Mouse (Mus musculus) liver, embryonic 15.5 days (tissue): Measurements from ENCODE around the gene Smoc1. TPM values are rescaled to one million over a fixed set of nuclear protein-coding genes. Genes with fewer than 3 reads are reported as not detected.
A peak's percentile ranks its signal among the peaks of the same experiment; 100 is the strongest.

ENCODE experiments used
- ATAC-seq: fragments of 200-750 bp; cut with Nextera tagmentation; 2 replicates; pipeline ENCODE4 v1.8.0; 2017; ENCODE audit warnings: moderate number of reproducible peaks, mild to moderate bottlenecking, moderate library complexity; ENCODE audit not compliant: insufficient read depth
- H3K27ac ChIP-seq: fragments of 300-500 bp; sonication (generic); replicated peaks from 2 replicates; pipeline ENCODE4 v1.5.1; 2015; ENCODE audit warnings: mild to moderate bottlenecking, inconsistent platforms
- H3K27me3 ChIP-seq: fragments of 300-500 bp; sonication (generic); 2 replicates; pipeline ENCODE4 v1.6.1; 2015; ENCODE audit warnings: mild to moderate bottlenecking, inconsistent platforms
- H3K36me3 ChIP-seq: fragments of 300-500 bp; sonication (generic); replicated peaks from 2 replicates; pipeline ENCODE4 v1.6.1; 2015; ENCODE audit warnings: moderate library complexity, mild to moderate bottlenecking, inconsistent platforms
- H3K4me1 ChIP-seq: fragments of 300-500 bp; sonication (generic); replicated peaks from 2 replicates; pipeline ENCODE4 v1.6.1; 2015; ENCODE audit warnings: inconsistent platforms
- H3K4me2 ChIP-seq: fragments of 300-500 bp; sonication (generic); 2 replicates; pipeline ENCODE4 v1.6.1; 2015; ENCODE audit warnings: moderate library complexity, mild to moderate bottlenecking, inconsistent platforms
- H3K4me3 ChIP-seq: fragments of 300-500 bp; sonication (generic); replicated peaks from 2 replicates; pipeline ENCODE4 v1.5.1; 2015; ENCODE audit warnings: mild to moderate bottlenecking, inconsistent platforms
- H3K9ac ChIP-seq: fragments of 300-500 bp; sonication (generic); 2 replicates; pipeline ENCODE4 v1.6.1; 2015; ENCODE audit warnings: moderate library complexity, mild to moderate bottlenecking, inconsistent platforms
- H3K9me3 ChIP-seq: fragments of 300-500 bp; sonication (generic); replicated peaks from 2 replicates; pipeline ENCODE4 v1.6.1; 2016; ENCODE audit warnings: inconsistent platforms
- WGBS: fragments of 180-500 bp; shearing (Covaris S2); methylation state at CpG from one replicate; pipeline ENCODE4 v1.1.7; 2015; ENCODE audit warnings: mixed read lengths; ENCODE audit not compliant: insufficient replicate concordance; 5-methylcytosine and 5-hydroxymethylcytosine counted together
- polyA plus RNA-seq: library from polyadenylated mRNA; unstranded; fragments of >200 nt; fragmentation: Nextera tagmentation; extraction: Ambion mirVana; gene quantifications from 2 replicates; pipeline ENCODE4 v1.2.1, GENCODE M21; 2015

Smoc1 gene
- polyA plus RNA-seq, 1 experiment from 2014 or later = 9.5 TPM

- Histone ChIP-seq H3K4me3 (no peak overlapping the region), H3K9ac (no peak overlapping the region), H3K27me3 (no peaks in the 10 kb centered on the region), H3K36me3 (no peaks in the 10 kb centered on the region), H3K9me3 (no peaks in the 10 kb centered on the region), H3K27ac (no peak overlapping the region), H3K4me1 (0 out of 2 replicates have a peak, but pooled peaks cover 3% of the 10 kb centered on the region), H3K4me2 (no peak overlapping the region)
- no peak for ATAC-seq
- 65% methylated on average over 12 of the region's 12 CpGs for WGBS
Measured at GRCm38 (mm10) chr12:81105721-81106633, 79.4 kb downstream of the Smoc1 start.

GRCm38 (mm10) chr12:81107278-81108100 is 80.9 kb downstream of the Smoc1 start:
- Histone ChIP-seq H3K27ac (no peak overlapping the region), H3K9ac (no peak overlapping the region)

DNA sequence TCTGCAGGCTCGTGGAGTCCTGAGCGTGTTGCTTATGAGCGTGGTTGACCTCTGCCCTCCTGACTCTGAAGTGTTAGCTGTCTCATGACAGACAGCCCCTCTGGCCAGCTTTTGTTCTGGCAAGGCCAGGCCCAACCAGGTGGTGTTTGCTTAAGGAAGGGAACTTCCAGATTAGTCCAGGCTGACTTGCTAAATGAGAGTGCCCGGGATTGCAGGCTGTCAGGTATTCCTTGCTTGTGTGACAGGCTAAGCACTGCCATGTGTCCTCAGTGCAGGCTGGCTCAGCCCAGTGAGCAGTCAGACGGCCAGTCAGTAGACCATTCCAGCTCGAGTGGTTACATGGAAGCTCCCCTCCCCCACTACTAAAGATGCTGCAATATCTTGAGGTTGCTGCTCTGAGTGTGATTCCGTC is 82.0 kb downstream of the Smoc1 start:
- 36% methylated on average over 7 of the region's 7 CpGs for WGBS
- Histone ChIP-seq H3K4me2 (no peak overlapping the region), H3K9me3 (no peaks in the 10 kb centered on the region), H3K27ac (no peak overlapping the region), H3K9ac (no peak overlapping the region), H3K36me3 (no peaks in the 10 kb centered on the region), H3K27me3 (no peaks in the 10 kb centered on the region), H3K4me3 (no peak overlapping the region), H3K4me1 (0 out of 2 replicates have a peak, but pooled peaks cover 3% of the 10 kb centered on the region)
- ATAC-seq = peak; percentile 53

More at GRCm38 (mm10) chr12:81107278-81108100, 80.9 kb downstream of the Smoc1 start:
- no peaks in the 10 kb centered on the region for H3K9me3 ChIP-seq
- WGBS = 73% methylated on average over 14 of the region's 14 CpGs
- no peaks in the 10 kb centered on the region for H3K36me3 ChIP-seq
- no peak overlapping the region for H3K4me3 ChIP-seq
- 0 out of 2 replicates have a peak, but pooled peaks cover 3% of the 10 kb centered on the region for H3K4me1 ChIP-seq
- no peak overlapping the region for H3K4me2 ChIP-seq
- H3K27me3 ChIP-seq = no peaks in the 10 kb centered on the region
- no peak for ATAC-seq

DNA sequence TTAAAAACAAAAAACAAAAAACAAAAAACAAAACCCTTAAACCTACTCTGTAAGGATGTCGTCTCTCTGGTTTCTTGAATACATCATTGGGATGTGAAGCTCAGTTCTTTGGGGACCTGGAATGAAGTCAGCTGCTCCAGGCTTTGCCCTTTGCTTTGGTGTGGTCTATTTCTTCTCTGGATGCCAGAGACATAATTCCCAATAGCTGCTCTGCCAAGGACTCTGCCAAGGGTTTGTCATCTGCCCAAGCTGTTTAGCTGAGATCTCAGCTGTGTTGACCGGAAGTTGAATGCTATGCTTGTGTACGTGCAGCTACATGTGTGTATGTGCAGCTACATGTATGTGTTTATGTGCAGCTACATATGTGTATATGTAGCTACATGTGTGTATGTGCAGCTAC is 83.4 kb downstream of the Smoc1 start:
- no peak overlapping the region for H3K4me2 ChIP-seq
- no peaks in the 10 kb centered on the region for H3K36me3 ChIP-seq
- no peak overlapping the region for H3K4me3 ChIP-seq
- H3K27me3 ChIP-seq = no peaks in the 10 kb centered on the region
- 0 out of 2 replicates have a peak, but pooled peaks cover 3% of the 10 kb centered on the region for H3K4me1 ChIP-seq
- no peaks in the 10 kb centered on the region for H3K9me3 ChIP-seq
- ATAC-seq = no peak
- 74% methylated on average over 3 of the region's 3 CpGs for WGBS
- H3K9ac ChIP-seq = no peak overlapping the region
- H3K27ac ChIP-seq = no peak overlapping the region

DNA sequence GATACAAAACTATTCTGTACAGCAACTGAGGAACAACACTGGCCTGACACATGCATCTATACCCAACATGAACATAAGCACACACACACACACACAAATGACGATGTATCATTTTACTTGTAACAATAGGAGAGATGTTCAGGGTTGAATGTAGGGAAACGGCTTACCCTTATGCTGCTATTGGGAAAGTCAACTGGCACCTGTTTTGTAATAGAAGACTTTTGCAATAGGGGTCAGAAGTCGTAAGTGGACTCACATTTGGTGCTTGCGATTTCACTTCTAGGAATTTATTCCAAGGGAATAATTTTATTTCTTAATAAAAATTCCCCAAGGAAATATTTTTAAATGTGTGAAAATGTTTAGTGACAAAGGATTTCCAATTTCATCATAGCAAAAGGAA is 85.7 kb downstream of the Smoc1 start:
- Histone ChIP-seq H3K27me3 (no peaks in the 10 kb centered on the region), H3K4me2 (no peak overlapping the region), H3K4me3 (no peak overlapping the region), H3K9me3 (no peaks in the 10 kb centered on the region), H3K27ac (no peak overlapping the region), H3K36me3 (no peaks in the 10 kb centered on the region), H3K9ac (no peak overlapping the region), H3K4me1 (0 out of 2 replicates have a peak, but pooled peaks cover 3% of the 10 kb centered on the region)
- no peak for ATAC-seq
- WGBS = 57% methylated on average over 4 of the region's 4 CpGs

DNA sequence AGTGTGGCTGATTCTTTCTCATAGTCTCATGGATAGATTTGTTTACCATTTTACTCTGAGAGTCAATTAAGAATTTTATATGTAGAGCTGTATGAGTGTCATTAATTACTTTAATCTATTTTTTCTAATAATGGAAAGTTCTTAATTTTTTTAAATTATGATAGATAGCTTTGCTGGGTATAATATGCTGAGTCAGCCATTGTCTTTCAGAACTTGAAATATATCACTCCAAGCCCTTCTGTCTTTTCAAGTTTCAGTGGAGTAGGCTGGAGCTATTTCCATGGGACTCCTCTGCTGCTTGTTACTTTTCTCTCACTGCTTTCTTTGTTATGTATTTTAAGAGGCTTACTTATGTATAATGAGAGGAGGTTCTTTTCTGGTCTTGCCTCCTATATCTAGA is 93.7 kb downstream of the Smoc1 start:
- H3K36me3 ChIP-seq = no peaks in the 10 kb centered on the region
- H3K4me1 ChIP-seq = no peaks in the 10 kb centered on the region
- H3K27me3 ChIP-seq = no peaks in the 10 kb centered on the region
- H3K4me3 ChIP-seq = no peak overlapping the region
- no peak overlapping the region for H3K4me2 ChIP-seq
- H3K27ac ChIP-seq = no peak overlapping the region
- no peaks in the 10 kb centered on the region for H3K9me3 ChIP-seq
- H3K9ac ChIP-seq = no peak overlapping the region
- ATAC-seq = no peak

DNA sequence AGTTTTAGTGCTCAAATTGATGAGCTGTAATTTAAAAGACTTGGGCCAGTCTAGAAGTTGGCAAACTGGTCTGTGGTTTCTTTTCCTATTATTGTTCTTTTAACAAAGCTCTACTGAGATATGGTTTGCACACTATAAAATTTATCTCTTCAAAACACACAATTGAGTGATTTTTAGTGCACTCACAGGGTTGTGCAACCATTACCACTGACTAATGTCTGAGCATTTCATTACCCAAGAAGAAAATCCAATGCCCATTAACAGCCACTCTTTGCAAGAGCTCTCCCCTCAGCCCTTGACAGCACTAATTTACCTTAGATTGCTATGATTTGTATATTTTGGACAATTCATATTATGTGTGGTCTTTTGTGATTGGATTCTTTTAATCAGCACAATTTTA is 97.2 kb downstream of the Smoc1 start:
- ATAC-seq = no peak
- Histone ChIP-seq H3K4me2 (no peak overlapping the region), H3K9me3 (no peaks in the 10 kb centered on the region), H3K36me3 (no peaks in the 10 kb centered on the region), H3K4me1 (no peaks in the 10 kb centered on the region), H3K27me3 (no peaks in the 10 kb centered on the region), H3K9ac (no peak overlapping the region), H3K4me3 (no peak overlapping the region), H3K27ac (no peak overlapping the region)

GRCm38 (mm10) chr12:81126842-81127241 is 100.2 kb downstream of the Smoc1 start:
- no peaks in the 10 kb centered on the region for H3K9me3 ChIP-seq
- no peak overlapping the region for H3K4me3 ChIP-seq
- no peaks in the 10 kb centered on the region for H3K36me3 ChIP-seq
- H3K4me2 ChIP-seq = no peak overlapping the region
- no peak; the same call in 1 of the 2 replicates for ATAC-seq
- H3K27me3 ChIP-seq = no peaks in the 10 kb centered on the region
- H3K27ac ChIP-seq = no peak overlapping the region
- 40% methylated on average over 3 of the region's 3 CpGs for WGBS
- H3K9ac ChIP-seq = no peak overlapping the region
- H3K4me1 ChIP-seq = no peaks in the 10 kb centered on the region

DNA sequence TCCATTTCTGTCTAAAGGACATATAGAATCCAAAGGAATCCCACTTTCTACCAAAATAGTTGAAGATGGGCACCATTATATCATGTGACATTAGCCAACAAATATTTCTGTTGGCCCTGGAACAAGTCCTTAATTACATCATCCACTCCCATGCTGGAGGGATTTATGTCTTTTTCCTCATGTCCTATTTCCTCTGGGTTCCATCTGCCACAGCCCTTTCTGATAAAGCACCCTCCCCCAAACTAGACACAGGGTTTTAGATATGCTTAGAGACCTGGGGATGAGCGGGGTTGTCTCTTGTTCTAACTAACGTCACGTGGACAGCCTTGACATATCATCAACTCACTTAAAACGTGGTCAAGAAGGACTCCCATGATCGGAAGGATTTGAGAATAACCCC is 102.1 kb downstream of the Smoc1 start:
- WGBS = 59% methylated on average over 5 of the region's 5 CpGs
- no peak overlapping the region for H3K4me2 ChIP-seq
- H3K27ac ChIP-seq = no peak overlapping the region
- no peak for ATAC-seq
- H3K36me3 ChIP-seq = no peaks in the 10 kb centered on the region
- H3K27me3 ChIP-seq = no peaks in the 10 kb centered on the region
- no peak overlapping the region for H3K9ac ChIP-seq
- no peak overlapping the region for H3K4me3 ChIP-seq
- no peaks in the 10 kb centered on the region for H3K9me3 ChIP-seq
- 0 out of 2 replicates have a peak, but pooled peaks cover 6% of the 10 kb centered on the region for H3K4me1 ChIP-seq

DNA sequence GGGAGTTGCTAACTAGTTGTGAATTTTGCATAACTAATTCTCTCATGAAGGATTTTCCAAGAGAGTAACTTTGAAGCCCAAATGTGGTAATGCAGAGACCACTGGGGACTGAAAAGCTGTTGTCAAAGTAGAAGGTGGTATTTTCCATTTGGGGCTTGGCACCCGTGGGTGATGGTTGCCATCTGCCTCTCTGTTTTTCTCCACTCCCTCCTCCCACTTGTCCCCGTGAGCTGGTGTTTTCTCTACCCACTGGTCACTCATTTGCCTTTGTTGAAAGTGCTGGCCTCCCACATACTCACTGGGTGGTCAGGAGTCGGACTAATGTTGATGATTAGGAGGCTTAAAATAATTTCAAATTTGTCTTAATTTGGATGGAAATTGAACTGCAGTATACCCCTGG is 104.1 kb downstream of the Smoc1 start:
- no peak overlapping the region for H3K4me2 ChIP-seq
- H3K4me1 ChIP-seq = 0 out of 2 replicates have a peak, but pooled peaks cover 6% of the 10 kb centered on the region
- WGBS = 31% methylated on average over 3 of the region's 3 CpGs
- H3K36me3 ChIP-seq = no peaks in the 10 kb centered on the region
- no peak overlapping the region for H3K9ac ChIP-seq
- no peak overlapping the region for H3K27ac ChIP-seq
- H3K27me3 ChIP-seq = no peaks in the 10 kb centered on the region
- H3K4me3 ChIP-seq = no peak overlapping the region
- ATAC-seq = no peak
- H3K9me3 ChIP-seq = no peaks in the 10 kb centered on the region

- H3K9ac ChIP-seq = no peak overlapping the region
- no peak for ATAC-seq
- H3K36me3 ChIP-seq = no peaks in the 10 kb centered on the region
- H3K9me3 ChIP-seq = no peaks in the 10 kb centered on the region
- no peaks in the 10 kb centered on the region for H3K27me3 ChIP-seq
- no peak overlapping the region for H3K4me3 ChIP-seq
- H3K4me1 ChIP-seq = 0 out of 2 replicates have a peak, but pooled peaks cover 6% of the 10 kb centered on the region
- 55% methylated on average over 4 of the region's 4 CpGs for WGBS
- H3K4me2 ChIP-seq = no peak overlapping the region
- no peak overlapping the region for H3K27ac ChIP-seq
Measured at GRCm38 (mm10) chr12:81131114-81131513, 104.5 kb downstream of the Smoc1 start.
